8 mouse cellular contexts compared by ENCODE assay signal in the genomic region with DNA sequence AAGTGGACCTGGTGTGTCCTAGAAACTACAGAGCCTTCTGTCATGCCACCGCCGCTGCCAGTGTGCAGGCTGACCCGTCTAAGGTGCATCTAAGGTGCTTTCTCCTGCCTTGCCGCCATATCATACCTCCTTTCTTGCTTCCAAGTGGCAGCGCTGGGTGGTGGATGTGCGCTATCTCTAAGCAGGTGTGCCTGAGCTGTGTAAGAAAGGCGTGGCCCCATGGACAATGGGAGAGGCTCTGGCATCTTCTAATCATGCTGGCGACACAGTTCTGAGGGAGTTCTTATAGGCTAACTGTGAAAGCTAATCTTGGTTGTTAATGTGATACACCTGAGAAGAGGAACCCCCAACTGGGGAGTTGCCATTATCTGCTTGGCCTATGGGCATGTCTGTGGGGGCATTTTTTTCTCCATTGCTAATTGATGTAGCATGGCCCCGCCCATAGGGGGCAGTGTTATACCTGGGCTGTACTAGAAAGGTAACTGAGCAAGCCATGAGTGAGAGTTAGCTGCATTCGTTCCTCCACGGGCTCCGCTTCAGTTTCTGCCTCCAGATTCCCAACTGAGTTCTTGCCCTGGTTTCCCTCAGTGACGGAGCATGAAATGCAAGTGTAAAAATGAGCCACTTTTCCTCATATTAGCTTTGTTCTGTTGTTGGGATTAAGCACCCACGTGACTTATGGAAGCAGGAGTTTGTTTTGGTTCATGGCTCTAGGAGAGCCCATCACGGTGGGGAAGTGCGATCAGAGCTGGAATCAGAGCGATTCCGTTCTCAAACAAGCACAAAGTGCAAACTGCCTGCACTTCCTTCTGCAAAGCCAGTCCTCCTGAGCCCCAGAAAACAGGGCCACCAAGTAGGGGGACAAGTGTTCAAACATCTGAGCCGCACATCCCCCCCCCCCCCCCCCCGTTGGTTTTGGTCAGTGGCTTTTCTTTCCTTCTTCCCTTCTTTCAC. TPM values are rescaled to one million over a fixed set of nuclear protein-coding genes. Genes with fewer than 3 reads are reported as not detected.
DNase-seq lines count a peak whose midpoint lies in the region; ATAC-seq and TF ChIP-seq lines count a peak whose summit lies in the region.

No protein-coding gene starts in this region.

- no peaks in the 10 kb centered on the region for H3K9me3 ChIP-seq in E14TG2a.4 (ENCODE audit: low read length)
- H3K9me3 ChIP-seq in embryonic facial prominence, embryonic 10.5 days, result no peaks in the 10 kb centered on the region
- no peaks in the 10 kb centered on the region for H3K9me3 ChIP-seq in hindbrain, embryonic 14.5 days (ENCODE audit: control insufficient read depth, low read length)
- no peaks in the 10 kb centered on the region for H3K9me3 ChIP-seq in liver, embryonic 14.5 days (ENCODE audit: control insufficient read depth, low read length)

- DNase-seq in 416B (ENCODE audit: low read depth), result peak; percentile 28
- DNase-seq in embryonic facial prominence, embryonic 10.5 days (ENCODE audit: low spot score), result peak; percentile 62
- no peak for DNase-seq in hindbrain, embryonic 14.5 days (ENCODE audit: low spot score)
- no peak for DNase-seq in liver, embryonic 14.5 days (ENCODE audit: low read depth in 3 of 3, low spot score in 3 of 3)
- peak; percentile 60 for DNase-seq in retina, embryonic 14.5 days (ENCODE audit: low spot score)
- no peak for DNase-seq in layer of hippocampus, adult 9-10 months (ENCODE audit: low spot score)
- no peak for DNase-seq in adipocyte (ENCODE audit: low spot score)

- no peaks in the 10 kb centered on the region for H3K36me3 ChIP-seq in E14TG2a.4 (ENCODE audit: insufficient read depth, low read length)
- no peaks in the 10 kb centered on the region for H3K36me3 ChIP-seq in embryonic facial prominence, embryonic 10.5 days (replicated peaks)
- H3K36me3 ChIP-seq in hindbrain, embryonic 14.5 days (replicated peaks; ENCODE audit: control insufficient read depth, insufficient read depth), result no peaks in the 10 kb centered on the region
- no peaks in the 10 kb centered on the region for H3K36me3 ChIP-seq in liver, embryonic 14.5 days (replicated peaks; ENCODE audit: control insufficient read depth, insufficient read depth, low read depth)

- no peaks in the 10 kb centered on the region for H3K27me3 ChIP-seq in E14TG2a.4 (ENCODE audit: insufficient read depth, low read length)
- H3K27me3 ChIP-seq in embryonic facial prominence, embryonic 10.5 days (replicated peaks; ENCODE audit: low read depth, poor library complexity, severe bottlenecking), result no peaks in the 10 kb centered on the region
- no peaks in the 10 kb centered on the region for H3K27me3 ChIP-seq in hindbrain, embryonic 14.5 days (ENCODE audit: control insufficient read depth, insufficient read depth, low read length)
- no peaks in the 10 kb centered on the region for H3K27me3 ChIP-seq in liver, embryonic 14.5 days (ENCODE audit: control insufficient read depth, insufficient read depth, low read length)

- 0 out of 2 replicates have a peak overlapping the region, but pooled peaks have one; percentile 17 for H3K4me2 ChIP-seq in hindbrain, embryonic 14.5 days (replicated peaks)
- H3K4me2 ChIP-seq in liver, embryonic 14.5 days (ENCODE audit: low read depth), result peak overlapping the region; percentile 32

- H3K9ac ChIP-seq in hindbrain, embryonic 14.5 days, result no peak overlapping the region
- no peak overlapping the region for H3K9ac ChIP-seq in liver, embryonic 14.5 days (replicated peaks)

- peak; percentile 84 for TF ChIP-seq CTCF in E14TG2a.4 (conservative IDR thresholded peaks at IDR 0.05; ENCODE audit: low read length)
- TF ChIP-seq CTCF in liver, embryonic 14.5 days (IDR thresholded peaks at IDR 0.05; ENCODE audit: low read depth), result peak; percentile 62

- no peak overlapping the region for H3K4me3 ChIP-seq in E14TG2a.4 (replicated peaks; ENCODE audit: low read length)
- peak overlapping the region; percentile 38 for H3K4me3 ChIP-seq in embryonic facial prominence, embryonic 10.5 days
- no peak overlapping the region for H3K4me3 ChIP-seq in hindbrain, embryonic 14.5 days (replicated peaks; ENCODE audit: low read length)
- no peak overlapping the region for H3K4me3 ChIP-seq in liver, embryonic 14.5 days (ENCODE audit: insufficient read depth in 1 of 2, low read depth in 2 of 2, low read length in 2 of 2)

- no peak overlapping the region for H3K27ac ChIP-seq in embryonic facial prominence, embryonic 10.5 days (replicated peaks)
- no peak overlapping the region for H3K27ac ChIP-seq in hindbrain, embryonic 14.5 days
- no peak overlapping the region for H3K27ac ChIP-seq in liver, embryonic 14.5 days

- WGBS in embryonic facial prominence, embryonic 10.5 days, result 51% methylated on average over 20 of the region's 20 CpGs
- WGBS in hindbrain, embryonic 14.5 days, result 49% methylated on average over 20 of the region's 20 CpGs
- WGBS in liver, embryonic 14.5 days (ENCODE audit: insufficient replicate concordance), result 43% methylated on average over 20 of the region's 20 CpGs

- H3K4me1 ChIP-seq in E14TG2a.4 (replicated peaks; ENCODE audit: low read depth, low read length), result peaks cover 7% of the 10 kb centered on the region; the same call in 1 of the 2 replicates
- peaks cover 12% of the 10 kb centered on the region; the same call in 1 of the 2 replicates for H3K4me1 ChIP-seq in embryonic facial prominence, embryonic 10.5 days
- no peaks in the 10 kb centered on the region for H3K4me1 ChIP-seq in hindbrain, embryonic 14.5 days (replicated peaks; ENCODE audit: control insufficient read depth, insufficient read depth, low read length)
- H3K4me1 ChIP-seq in liver, embryonic 14.5 days (replicated peaks; ENCODE audit: control insufficient read depth in 2 of 2, insufficient read depth in 2 of 2, low read length in 1 of 2), result 0 out of 4 replicates have a peak, but pooled peaks cover 0 to 1% of the 10 kb centered on the region in 2 experiments

- TF ChIP-seq EP300 in liver, embryonic 14.5 days (IDR thresholded peaks at IDR 0.05; ENCODE audit: low read depth), result no peak

- peak; percentile 40; the same call in 1 of the 2 replicates for ATAC-seq in hindbrain, embryonic 14.5 days (ENCODE audit: low FRiP score)
- no peak for ATAC-seq in liver, embryonic 14.5 days (ENCODE audit: insufficient read depth)

RNA-seq across cellular contexts. Expression of a gene that starts 31.2 kb away (rescaled TPM):
- polyA plus RNA-seq in embryonic facial prominence, embryonic 10.5 days (2016; fragmentation: Nextera tagmentation; extraction: Ambion mirVana), result 2.8 and 3.6 TPM in 2 replicates
- polyA plus RNA-seq in hindbrain, embryonic 14.5 days (2014; fragmentation: Nextera tagmentation; extraction: Ambion mirVana), result 2.8 and 3.0 TPM in 2 replicates
- polyA plus RNA-seq in liver, embryonic 14.5 days (2012; rRNA removed), result 1.9 and 2.3 TPM in 2 replicates
- polyA plus RNA-seq in liver, embryonic 14.5 days (2014; fragmentation: Nextera tagmentation; extraction: Ambion mirVana), result 1.8 TPM in 2 replicates

Comparison
In these comparisons a context has a peak if more than half of its experiments do, and no peak if none do; other contexts are left out.
1. DNase-seq: peak in 416B (single experiment), embryonic facial prominence, embryonic 10.5 days (single experiment) and retina, embryonic 14.5 days (single experiment); none in hindbrain, embryonic 14.5 days (single experiment), liver, embryonic 14.5 days (0 of 3), layer of hippocampus, adult 9-10 months (single experiment) and adipocyte (single experiment).